Mouse (Mus musculus) frontal cortex, postnatal 14 days (tissue): ENCODE data around the gene Erich6b.

Source experiments
- DNase-seq, 2 experiments: peaks; one replicate each; pipeline ENCODE4 v3.0.0; 2022; ENCODE audit warnings: low spot score in 2 of 2

Gene Erich6b

DNA sequence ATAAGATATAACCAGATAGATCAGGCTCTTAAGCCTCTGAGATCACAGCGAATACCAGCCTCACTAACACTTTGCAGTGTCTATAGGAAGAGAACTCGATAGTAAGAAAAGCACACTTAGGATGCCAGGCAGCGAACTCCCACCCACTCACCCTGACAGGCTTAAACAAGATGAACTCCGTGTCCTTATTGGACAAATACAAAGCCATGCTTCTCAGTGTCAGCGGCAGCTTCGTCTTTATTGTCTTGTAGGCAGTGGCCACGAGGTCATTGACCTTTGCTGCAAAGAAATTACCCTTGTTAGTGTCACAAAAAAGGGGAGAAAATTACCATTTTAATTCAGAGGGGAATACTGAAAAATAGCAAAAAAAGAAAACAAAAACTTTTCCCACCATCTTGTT, 65.7 kb downstream of the Erich6b start:
- no peak for DNase-seq

DNA sequence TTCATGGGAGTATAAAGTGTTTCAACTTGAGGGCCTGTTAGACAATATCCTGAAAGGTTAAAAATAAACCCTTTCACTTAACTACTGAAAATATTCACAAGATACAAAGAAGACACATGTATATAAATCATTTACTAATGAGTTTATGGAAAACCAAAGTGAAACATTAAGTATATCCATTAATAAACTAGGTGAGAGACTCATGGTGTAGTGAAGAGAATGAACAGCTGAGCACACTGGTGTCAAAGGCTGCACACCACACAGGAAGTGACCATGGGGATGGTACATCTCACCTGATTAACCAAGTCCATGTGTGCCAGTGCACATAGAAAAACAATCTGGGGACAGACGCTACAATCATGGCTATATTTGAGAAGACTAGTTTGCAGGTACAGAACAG, 66.9 kb downstream of the Erich6b start:
- no peak for DNase-seq

DNA sequence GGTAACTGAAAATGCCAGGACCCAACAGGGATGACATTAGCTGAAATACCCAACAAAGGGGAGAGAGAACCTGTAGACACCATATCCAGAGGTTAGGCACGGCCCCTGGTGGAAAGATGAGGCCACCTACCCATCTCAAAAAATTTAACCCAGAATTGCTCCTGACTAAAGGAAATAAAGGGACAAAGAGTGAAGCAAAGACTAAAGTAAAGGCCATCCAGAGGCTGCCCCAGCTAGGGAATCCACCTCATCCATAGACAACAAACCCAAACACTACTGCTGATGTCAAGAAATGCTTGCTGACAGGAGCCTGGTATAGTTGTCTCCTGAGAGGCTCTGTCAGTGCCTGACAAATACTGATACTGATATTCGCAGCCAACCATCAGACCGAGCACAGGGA, 69.7 kb downstream of the Erich6b start:
- DNase-seq, result no peak

DNA sequence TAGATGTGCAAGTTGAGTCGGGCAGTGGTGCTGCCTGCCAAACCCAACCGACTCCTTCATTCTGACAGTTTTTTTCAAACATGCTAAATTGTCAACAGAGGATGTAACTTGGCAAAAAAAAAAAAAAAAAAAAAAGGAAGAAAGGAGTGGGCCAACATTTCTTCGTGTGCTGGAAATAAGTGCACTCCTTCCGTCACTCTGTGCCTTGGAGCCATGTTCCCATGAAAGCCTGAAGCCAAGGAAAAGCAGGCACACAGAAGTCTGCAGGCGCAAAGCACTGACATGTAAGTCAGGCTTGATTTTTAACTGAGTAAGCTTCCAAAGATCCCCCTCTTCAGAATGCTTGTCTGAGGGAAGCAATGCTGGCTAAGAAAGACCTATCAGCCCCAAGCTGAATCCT, 70.6 kb downstream of the Erich6b start:
- DNase-seq, result no peak

DNA sequence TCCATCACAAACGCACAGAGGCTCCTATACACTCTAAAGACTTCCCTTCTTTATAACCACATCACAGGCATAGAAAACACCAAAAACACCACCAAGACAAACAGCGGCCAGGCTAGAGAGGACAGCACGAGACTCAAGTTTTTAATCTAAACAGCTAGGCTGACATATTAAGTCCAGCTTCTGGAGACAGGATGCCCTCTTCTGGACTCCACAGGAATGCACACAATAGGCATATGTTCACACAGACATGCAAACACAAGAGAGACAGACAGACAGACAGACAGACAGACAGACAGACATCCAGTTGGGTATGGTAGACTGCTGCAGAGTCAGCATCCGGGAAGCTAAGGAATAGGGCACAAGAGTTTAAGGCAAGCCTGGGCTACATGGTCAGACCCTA, 71.6 kb downstream of the Erich6b start:
- DNase-seq, result no peak

DNA sequence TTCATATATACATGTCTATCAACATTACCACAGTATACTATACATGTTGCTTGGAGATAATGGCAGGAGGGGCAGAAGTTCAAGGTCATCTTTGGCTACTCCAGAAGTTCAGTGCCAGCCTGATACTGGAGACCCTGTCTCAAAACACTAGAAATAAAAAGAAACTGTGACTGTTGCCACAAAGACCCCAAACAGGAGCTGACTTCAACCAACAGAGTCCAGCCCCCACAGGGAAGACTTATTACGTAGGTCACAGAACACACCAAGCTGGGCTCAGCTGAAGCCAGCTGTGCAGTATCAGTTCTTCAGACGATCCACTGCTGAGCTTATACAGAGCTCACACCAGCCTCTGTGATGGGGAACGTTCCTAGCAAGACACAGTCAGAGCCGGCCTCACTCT, 74.4 kb downstream of the Erich6b start:
- no peak for DNase-seq
